Comparison of ENCODE assay signal across 8 mouse cellular contexts in the genomic region with DNA sequence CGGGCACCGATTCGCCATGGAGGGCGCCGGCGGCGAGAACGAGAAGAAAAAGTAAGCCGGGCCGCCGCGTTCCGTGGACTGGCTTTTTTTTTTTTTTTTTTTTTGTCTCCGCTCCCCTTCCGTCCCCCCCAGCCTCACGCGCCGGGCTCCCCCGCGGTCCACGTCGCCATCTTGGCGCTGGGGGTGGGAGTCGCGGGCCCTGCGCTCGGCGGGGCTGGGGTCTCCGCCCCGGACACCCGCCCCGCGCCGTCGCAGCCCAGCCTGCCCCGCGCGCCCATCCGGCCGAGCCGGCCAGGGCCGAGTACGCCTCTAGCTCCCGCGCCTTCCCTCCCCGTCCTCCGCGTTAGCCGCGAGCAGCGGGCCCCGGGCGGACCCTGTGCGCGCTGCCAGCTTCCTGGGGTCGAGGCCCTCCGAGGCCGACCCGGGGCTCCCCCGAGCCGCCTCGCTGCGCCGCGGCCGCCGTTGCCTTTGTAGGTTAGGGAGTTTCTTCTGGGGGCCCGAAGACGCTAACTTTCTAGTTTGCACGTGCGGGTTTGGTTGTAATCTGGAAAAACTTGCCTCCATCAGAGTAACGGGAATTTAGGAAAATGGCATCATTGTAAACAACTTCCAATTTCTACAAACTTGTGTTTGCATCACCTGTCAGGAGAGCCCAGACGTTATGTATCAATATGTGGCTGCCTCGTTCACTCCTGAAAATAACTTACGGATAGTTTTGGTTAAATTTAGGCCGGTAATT. TPM values are rescaled to one million over a fixed set of nuclear protein-coding genes. Genes with fewer than 3 reads are reported as not detected.
DNase-seq lines count a peak whose midpoint lies in the region; ATAC-seq and TF ChIP-seq lines count a peak whose summit lies in the region.

No protein-coding gene starts in this region.

- no peaks in the 10 kb centered on the region for H3K27me3 ChIP-seq in hindbrain, embryonic 16.5 days (replicated peaks; ENCODE audit: control insufficient read depth, insufficient read depth, low read length)

- peak overlapping the region; percentile 94 for H3K4me3 ChIP-seq in gastrocnemius, adult 2 months
- H3K4me3 ChIP-seq in hindbrain, embryonic 16.5 days (ENCODE audit: low read length) = peak overlapping the region; percentile 98
- H3K4me3 ChIP-seq in macrophage (ENCODE audit: inconsistent target) = peak overlapping the region; percentile 58

- peak overlapping the region; percentile 99 for H3K9ac ChIP-seq in hindbrain, embryonic 16.5 days (ENCODE audit: low read depth, low read length)

- under 1% methylated on average over 60 of the region's 76 CpGs for WGBS in hindbrain, embryonic 16.5 days
- under 1% methylated on average over 66 of the region's 76 CpGs for WGBS in macrophage (ENCODE audit: missing documents)

- no peak for TF ChIP-seq CTCF in gastrocnemius, adult 2 months (IDR thresholded peaks at IDR 0.05)

- H3K4me1 ChIP-seq in hindbrain, embryonic 16.5 days (ENCODE audit: control insufficient read depth, insufficient read depth, low read depth, low read length) = peaks cover 6% of the 10 kb centered on the region

- DNase-seq in cerebellum, postnatal 25 days = peak; percentile 76 to 79
- peak; percentile 82 for DNase-seq in gastrocnemius, adult 2 months
- peak; percentile 22 to 27 for DNase-seq in left cerebral cortex, adult 8-10 months (ENCODE audit: low spot score in 2 of 2)
- peak; percentile 64 to 74 for DNase-seq in right cerebral cortex, postnatal 10 days (ENCODE audit: low spot score in 2 of 2)
- peak; percentile 20 to 45 for DNase-seq in urinary bladder, postnatal 36 days (ENCODE audit: low spot score in 2 of 2)

- no peaks in the 10 kb centered on the region for H3K36me3 ChIP-seq in hindbrain, embryonic 16.5 days (ENCODE audit: control insufficient read depth, insufficient read depth, low read length)
- no peaks in the 10 kb centered on the region for H3K36me3 ChIP-seq in macrophage (ENCODE audit: inconsistent target)

- intact Hi-C loops in gastrocnemius, adult 2 months (cut with DNase I) = loop anchor here (5.0 kb wide), 2 partner anchors 111 to 201 kb away; no protein-coding TSS in a partner anchor

- peak overlapping the region; percentile 74 for H3K4me2 ChIP-seq in hindbrain, embryonic 16.5 days (ENCODE audit: low read length)

- no peaks in the 10 kb centered on the region for H3K9me3 ChIP-seq in hindbrain, embryonic 16.5 days (ENCODE audit: control insufficient read depth, low read length)

- H3K79me2 ChIP-seq in macrophage (ENCODE audit: inconsistent target) = peaks cover 49% of the 10 kb centered on the region

- ATAC-seq in activated CD4-positive, CD25-positive, alpha-beta regulatory T cell, adult 4 months = peak; percentile 16
- peak; percentile 58 for ATAC-seq in hindbrain, embryonic 16.5 days

- H3K27ac ChIP-seq in gastrocnemius, adult 2 months = peak overlapping the region; percentile 99
- H3K27ac ChIP-seq in hindbrain, embryonic 16.5 days (ENCODE audit: low read depth, low read length) = peak overlapping the region; percentile 98
- H3K27ac ChIP-seq in macrophage = 0 out of 2 replicates have a peak overlapping the region, but pooled peaks have one; percentile 22

RNA-seq across cellular contexts. Expression of a gene that starts 7.3 kb away (rescaled TPM):
- polyA plus RNA-seq in activated CD4-positive, CD25-positive, alpha-beta regulatory T cell, adult 4 months (2017; shearing (Covaris generic)) = 10 to 100 TPM; 65.7 to 77.4 TPM
- 10 to 100 TPM; 15.6 to 16.5 TPM for total RNA-seq in gastrocnemius, adult 2 months (2021)
- polyA plus RNA-seq in hindbrain, embryonic 16.5 days (2015; fragmentation: Nextera tagmentation; extraction: Ambion mirVana) = 56.8 and 70.8 TPM in 2 replicates
- total RNA-seq in left cerebral cortex, adult 8-10 months (2022) = 10 to 100 TPM; 57.7 to 66.6 (median 64.3) TPM
- 100 to 1,000 TPM in 7 of 26 experiments, 10 to 100 TPM in 19; 48.1 to 256 (median 70.6) TPM for total RNA-seq in macrophage (2018; cell fraction: chromatin; rRNA removed)
- 100 to 1,000 TPM in 1 of 26 experiments, 10 to 100 TPM in 25; 39.8 to 115 (median 52.4) TPM for total RNA-seq in macrophage (2018; cell fraction: cytosol; rRNA removed)
- 100 to 1,000 TPM in 4 of 26 experiments, 10 to 100 TPM in 22; 52.9 to 161 (median 71.6) TPM for total RNA-seq in macrophage (2018; cell fraction: nucleus; rRNA removed)
- 50.9 to 56.8 TPM (median 56.0 TPM) in 3 replicates for polyA plus RNA-seq in macrophage (2018)

RNA-seq across cellular contexts. Expression of a gene that starts 29.0 kb away (rescaled TPM):
- polyA plus RNA-seq in activated CD4-positive, CD25-positive, alpha-beta regulatory T cell, adult 4 months (2017; shearing (Covaris generic)) = 10 to 100 TPM; 10.8 to 21.0 TPM
- total RNA-seq in gastrocnemius, adult 2 months (2021) = 1 to 10 TPM; 1.5 to 2.5 TPM
- polyA plus RNA-seq in hindbrain, embryonic 16.5 days (2015; fragmentation: Nextera tagmentation; extraction: Ambion mirVana) = 18.0 and 22.1 TPM in 2 replicates
- 10 to 100 TPM in 3 of 4 experiments, 1 to 10 TPM in 1; 8.3 to 16.2 (median 13.5) TPM for total RNA-seq in left cerebral cortex, adult 8-10 months (2022)
- total RNA-seq in macrophage (2018; cell fraction: chromatin; rRNA removed) = not detected
- total RNA-seq in macrophage (2018; cell fraction: cytosol; rRNA removed) = under 1 TPM in 2 of 26 experiments, not detected in 24; 0.50 to 0.78 TPM
- total RNA-seq in macrophage (2018; cell fraction: nucleus; rRNA removed) = not detected
- polyA plus RNA-seq in macrophage (2018) = not detected in 3 replicates

RNA-seq across cellular contexts. Expression of a gene that starts 55.8 kb away (rescaled TPM):
- polyA plus RNA-seq in activated CD4-positive, CD25-positive, alpha-beta regulatory T cell, adult 4 months (2017; shearing (Covaris generic)) = 10 to 100 TPM; 13.3 to 21.9 TPM
- 1 to 10 TPM; 3.9 to 8.8 TPM for total RNA-seq in gastrocnemius, adult 2 months (2021)
- polyA plus RNA-seq in hindbrain, embryonic 16.5 days (2015; fragmentation: Nextera tagmentation; extraction: Ambion mirVana) = 36.7 and 38.2 TPM in 2 replicates
- total RNA-seq in left cerebral cortex, adult 8-10 months (2022) = 10 to 100 TPM; 37.6 to 46.6 (median 41.7) TPM
- 10 to 100 TPM; 12.3 to 58.5 (median 35.5) TPM for total RNA-seq in macrophage (2018; cell fraction: chromatin; rRNA removed)
- 1 to 10 TPM; 4.8 to 9.6 (median 6.0) TPM for total RNA-seq in macrophage (2018; cell fraction: cytosol; rRNA removed)
- total RNA-seq in macrophage (2018; cell fraction: nucleus; rRNA removed) = 10 to 100 TPM in 23 of 26 experiments, 1 to 10 TPM in 3; 6.8 to 35.3 (median 16.5) TPM
- polyA plus RNA-seq in macrophage (2018) = 7.9 to 11.0 TPM (median 8.6 TPM) in 3 replicates

Comparison
In these comparisons a context has a peak if more than half of its experiments do, and no peak if none do; other contexts are left out.
1. Peak in every context shown above with its lines: DNase-seq, ATAC-seq, H3K4me3 ChIP-seq and H3K27ac ChIP-seq.
2. DNase-seq: peak in every context shown above with its lines; median percentile 82 in gastrocnemius, adult 2 months; 78 in cerebellum, postnatal 25 days; 69 in right cerebral cortex, postnatal 10 days; 32 in urinary bladder, postnatal 36 days; 24 in left cerebral cortex, adult 8-10 months.
3. H3K27ac ChIP-seq: peak in every context shown above with its lines; median percentile 99 in gastrocnemius, adult 2 months; 98 in hindbrain, embryonic 16.5 days; 22 in macrophage.
4. RNA of a gene that starts 29.0 kb away (polyA plus RNA-seq): 18.0 to 22.1 TPM in hindbrain, embryonic 16.5 days and 10.8 to 21.0 TPM in activated CD4-positive, CD25-positive, alpha-beta regulatory T cell, adult 4 months; not detected in macrophage; every median in the first group is over 10 times any median in the second.